ENCODE assay signal across 15 mouse cellular contexts in the genomic region with DNA sequence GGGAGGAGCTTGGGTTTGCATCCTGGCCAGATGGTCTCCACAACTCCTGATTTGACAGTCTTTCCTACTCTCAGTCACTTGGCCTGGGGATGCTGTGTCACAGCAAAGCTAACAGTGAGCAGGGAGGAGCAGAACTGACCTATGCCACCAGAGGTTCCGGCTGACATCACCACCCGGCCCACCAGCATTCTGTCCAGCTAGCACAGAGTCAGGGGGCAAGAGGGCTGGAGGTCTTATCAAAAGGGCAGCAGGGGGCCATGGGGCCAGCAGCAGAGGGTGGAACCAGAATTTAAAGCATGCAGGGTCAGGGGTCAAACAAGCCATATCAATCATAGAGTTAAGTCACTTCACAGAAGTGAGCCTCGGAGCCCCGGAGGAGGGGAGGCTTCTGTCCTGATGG. TPM values are rescaled to one million over a fixed set of nuclear protein-coding genes. Genes with fewer than 3 reads are reported as not detected.
DNase-seq lines count a peak whose midpoint lies in the region; ATAC-seq and TF ChIP-seq lines count a peak whose summit lies in the region.
"Had no signal": no experiment of that assay in that cellular context is flagged by ENCODE, and none has a peak within 500 bp of the region (broad histone marks: within the 10 kb centered on the region; RNA-seq: fewer than 3 reads in every experiment).

No protein-coding gene starts in this region.

- TF ChIP-seq CTCF in intestine, postnatal 0 days (IDR thresholded peaks at IDR 0.05; ENCODE audit: low read depth) = no peak
- TF ChIP-seq CTCF in lung, postnatal 0 days (IDR thresholded peaks at IDR 0.05) = no peak

- peaks cover 17% of the 10 kb centered on the region; the same call in 1 of the 2 replicates for H3K4me1 ChIP-seq in hindbrain, embryonic 11.5 days (replicated peaks; ENCODE audit: control insufficient read depth, insufficient read depth, low read length)
- H3K4me1 ChIP-seq in hindbrain, embryonic 12.5 days = peaks cover 61% of the 10 kb centered on the region
- peaks cover 27% of the 10 kb centered on the region for H3K4me1 ChIP-seq in intestine, postnatal 0 days (replicated peaks; ENCODE audit: control insufficient read depth, insufficient read depth, low read length)
- no peaks in the 10 kb centered on the region for H3K4me1 ChIP-seq in lung, postnatal 0 days (ENCODE audit: insufficient read depth, low read depth, low read length)

- TF ChIP-seq EP300 in lung, postnatal 0 days (IDR thresholded peaks at IDR 0.05) = no peak

- DNase-seq in hindbrain, embryonic 11.5 days (ENCODE audit: low spot score) = peak; percentile 43
- DNase-seq in embryo, embryonic 9.5 days (ENCODE audit: extremely low spot score) = peak; percentile 88
- DNase-seq in kidney, postnatal 36 days = peak; percentile 33 to 44
- no peak for DNase-seq in spleen, postnatal 36 days (ENCODE audit: low spot score in 2 of 2)
- no peak for DNase-seq in lung, postnatal 0 days (ENCODE audit: low spot score)
- DNase-seq in left cerebral cortex, adult 11 months (ENCODE audit: low spot score) = no peak
- DNase-seq: cerebellum, adult 11-12 months; heart, adult 18-20 months; thymus, postnatal 14 days had no signal

- H3K27ac ChIP-seq in hindbrain, embryonic 11.5 days (ENCODE audit: low read depth, low read length) = no peak overlapping the region
- H3K27ac ChIP-seq in hindbrain, embryonic 12.5 days = no peak overlapping the region
- H3K27ac ChIP-seq in intestine, postnatal 0 days (ENCODE audit: low read depth, low read length) = peak overlapping the region; percentile 41; the same call in 1 of the 2 replicates
- H3K27ac ChIP-seq in lung, postnatal 0 days (ENCODE audit: low read length) = no peak overlapping the region
- H3K27ac ChIP-seq: hindbrain, embryonic 14.5 days; limb, embryonic 15.5 days; neural tube, embryonic 12.5 days; stomach, embryonic 15.5 days had no signal

- H3K4me3 ChIP-seq in hindbrain, embryonic 11.5 days (ENCODE audit: low read depth, low read length) = no peak overlapping the region
- no peak overlapping the region for H3K4me3 ChIP-seq in hindbrain, embryonic 12.5 days
- no peak overlapping the region for H3K4me3 ChIP-seq in intestine, postnatal 0 days (ENCODE audit: low read depth, low read length)
- no peak overlapping the region for H3K4me3 ChIP-seq in lung, postnatal 0 days (ENCODE audit: low read depth, low read length)
- H3K4me3 ChIP-seq: limb, embryonic 15.5 days; neural tube, embryonic 12.5 days; stomach, embryonic 15.5 days had no signal

- WGBS in hindbrain, embryonic 11.5 days = 1% methylated on average over 4 of the region's 4 CpGs
- 7% methylated on average over 4 of the region's 4 CpGs for WGBS in hindbrain, embryonic 12.5 days
- 54% methylated on average over 4 of the region's 4 CpGs for WGBS in intestine, postnatal 0 days
- 58% methylated on average over 4 of the region's 4 CpGs for WGBS in lung, postnatal 0 days

- no peaks in the 10 kb centered on the region for H3K36me3 ChIP-seq in hindbrain, embryonic 11.5 days (ENCODE audit: control insufficient read depth, insufficient read depth, low read length)
- H3K36me3 ChIP-seq in hindbrain, embryonic 12.5 days = no peaks in the 10 kb centered on the region
- no peaks in the 10 kb centered on the region; the same call in 1 of the 2 replicates for H3K36me3 ChIP-seq in intestine, postnatal 0 days (ENCODE audit: control insufficient read depth, insufficient read depth)
- H3K36me3 ChIP-seq in lung, postnatal 0 days (ENCODE audit: insufficient read depth, low read length) = no peaks in the 10 kb centered on the region
- H3K36me3 ChIP-seq: limb, embryonic 15.5 days; neural tube, embryonic 12.5 days; stomach, embryonic 15.5 days had no signal

- no peaks in the 10 kb centered on the region for H3K9me3 ChIP-seq in hindbrain, embryonic 11.5 days (ENCODE audit: control insufficient read depth, low read length)
- H3K9me3 ChIP-seq in hindbrain, embryonic 12.5 days (replicated peaks) = no peaks in the 10 kb centered on the region
- H3K9me3 ChIP-seq in intestine, postnatal 0 days (ENCODE audit: control insufficient read depth) = no peaks in the 10 kb centered on the region
- H3K9me3 ChIP-seq in lung, postnatal 0 days (ENCODE audit: low read length) = no peaks in the 10 kb centered on the region
- H3K9me3 ChIP-seq: limb, embryonic 15.5 days; neural tube, embryonic 12.5 days; stomach, embryonic 15.5 days had no signal

- H3K9ac ChIP-seq in hindbrain, embryonic 11.5 days (ENCODE audit: low read depth, low read length) = no peak overlapping the region
- H3K9ac ChIP-seq in hindbrain, embryonic 12.5 days = no peak overlapping the region
- no peak overlapping the region for H3K9ac ChIP-seq in intestine, postnatal 0 days (ENCODE audit: low read depth, low read length)
- no peak overlapping the region for H3K9ac ChIP-seq in lung, postnatal 0 days (replicated peaks; ENCODE audit: low read depth)
- H3K9ac ChIP-seq: hindbrain, embryonic 14.5 days; limb, embryonic 15.5 days; neural tube, embryonic 12.5 days; stomach, embryonic 15.5 days had no signal

- no peak for ATAC-seq in hindbrain, embryonic 11.5 days (ENCODE audit: low FRiP score)
- no peak for ATAC-seq in hindbrain, embryonic 12.5 days (ENCODE audit: low FRiP score)
- no peak for ATAC-seq in intestine, postnatal 0 days
- no peak for ATAC-seq in lung, postnatal 0 days

- no peak overlapping the region for H3K4me2 ChIP-seq in hindbrain, embryonic 11.5 days (replicated peaks; ENCODE audit: low read depth, low read length)
- no peak overlapping the region for H3K4me2 ChIP-seq in hindbrain, embryonic 12.5 days (replicated peaks)
- no peak overlapping the region for H3K4me2 ChIP-seq in intestine, postnatal 0 days (replicated peaks; ENCODE audit: low read depth)
- H3K4me2 ChIP-seq in lung, postnatal 0 days (replicated peaks; ENCODE audit: low read depth, low read length) = no peak overlapping the region
- H3K4me2 ChIP-seq: hindbrain, embryonic 14.5 days; limb, embryonic 15.5 days; neural tube, embryonic 12.5 days; stomach, embryonic 15.5 days had no signal

- H3K27me3 ChIP-seq in hindbrain, embryonic 11.5 days (ENCODE audit: control insufficient read depth, insufficient read depth, low read length) = peaks cover 40% of the 10 kb centered on the region
- peaks cover 64% of the 10 kb centered on the region for H3K27me3 ChIP-seq in hindbrain, embryonic 12.5 days
- H3K27me3 ChIP-seq in intestine, postnatal 0 days (replicated peaks; ENCODE audit: control insufficient read depth, insufficient read depth, low read length) = no peaks in the 10 kb centered on the region
- H3K27me3 ChIP-seq in lung, postnatal 0 days (replicated peaks; ENCODE audit: insufficient read depth, low read length) = peaks cover 4% of the 10 kb centered on the region
- H3K27me3 ChIP-seq: stomach, embryonic 15.5 days had no signal

RNA-seq across cellular contexts. Expression of gene Thsd4, which starts 4.7 kb away (rescaled TPM):
- polyA plus RNA-seq in hindbrain, embryonic 11.5 days (2014; fragmentation: Nextera tagmentation; extraction: Ambion mirVana) = 3.0 and 5.1 TPM in 2 replicates
- polyA plus RNA-seq in hindbrain, embryonic 12.5 days (2016; fragmentation: Nextera tagmentation; extraction: Ambion mirVana) = 9.3 and 11.6 TPM in 2 replicates
- polyA plus RNA-seq in intestine, postnatal 0 days (2015; fragmentation: Nextera tagmentation; extraction: Ambion mirVana) = 11.4 and 13.6 TPM in 2 replicates
- polyA plus RNA-seq in lung, postnatal 0 days (2015; fragmentation: Nextera tagmentation; extraction: Ambion mirVana) = 3.4 and 3.6 TPM in 2 replicates

Comparison
In these comparisons a context has a peak if more than half of its experiments do, and no peak if none do; other contexts are left out.
1. DNase-seq: peak in hindbrain, embryonic 11.5 days (single experiment), embryo, embryonic 9.5 days (single experiment) and kidney, postnatal 36 days (2 of 2); none in spleen, postnatal 36 days (0 of 2), lung, postnatal 0 days (single experiment) and left cerebral cortex, adult 11 months (single experiment).